Mouse (Mus musculus): ENCODE data around the gene Cacna1i. TPM values are rescaled to one million over a fixed set of nuclear protein-coding genes. Genes with fewer than 3 reads are reported as not detected.

Gene Cacna1i
- polyA plus RNA-seq, 1 experiment, result 0.72 TPM

DNA sequence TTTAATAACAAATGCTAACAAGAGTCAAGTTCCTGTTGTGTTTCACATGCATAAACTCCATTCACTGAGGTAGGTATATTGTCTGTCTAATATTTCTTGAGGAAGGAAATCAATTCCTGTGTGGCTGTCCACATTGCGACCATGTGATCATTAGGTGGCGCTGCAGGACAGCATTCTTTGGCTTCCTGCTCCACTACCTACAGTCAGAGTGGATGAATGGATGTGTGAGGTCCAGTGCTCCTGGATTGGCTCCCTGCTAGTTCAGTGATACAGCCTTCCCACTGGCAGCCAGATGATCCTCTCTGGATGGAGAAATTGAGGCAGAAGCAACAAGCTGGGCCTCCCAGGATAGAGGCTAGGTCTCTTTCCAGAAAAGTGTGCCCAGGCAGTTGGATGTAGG is 20.8 kb upstream of the Cacna1i start:
- no peak for DNase-seq (ENCODE audit: low read depth, low spot score)
- 1% methylated on average over 2 of the region's 2 CpGs for WGBS

DNA sequence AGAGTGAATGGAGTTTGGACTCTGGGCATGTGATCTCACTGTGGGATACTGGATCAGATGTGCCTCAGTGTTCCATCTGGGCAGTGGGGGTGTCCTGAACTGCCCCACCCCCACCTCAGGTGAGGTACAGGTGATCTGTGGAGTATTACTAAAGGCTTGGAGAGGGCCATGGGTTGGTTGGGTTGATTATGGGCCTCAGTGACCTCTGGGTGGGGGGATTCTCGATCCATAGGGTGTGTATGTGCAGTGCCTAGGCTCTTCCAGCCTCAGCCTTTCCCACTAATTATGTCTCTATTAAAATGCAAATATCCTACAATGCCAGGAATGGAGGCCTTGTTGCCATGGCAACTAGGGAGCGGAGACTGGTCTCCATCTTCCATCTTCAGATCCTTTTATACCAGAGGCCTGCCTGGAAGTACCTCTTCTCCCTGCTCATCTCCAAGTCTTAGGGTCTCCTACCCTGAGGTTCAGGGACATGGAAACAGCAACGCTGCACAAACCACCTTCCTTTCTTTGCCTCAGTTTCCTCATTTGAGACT is 15.1 kb upstream of the Cacna1i start:
- 65% methylated on average over 3 of the region's 3 CpGs for WGBS
- no peak for DNase-seq (ENCODE audit: low read depth, low spot score)

DNA sequence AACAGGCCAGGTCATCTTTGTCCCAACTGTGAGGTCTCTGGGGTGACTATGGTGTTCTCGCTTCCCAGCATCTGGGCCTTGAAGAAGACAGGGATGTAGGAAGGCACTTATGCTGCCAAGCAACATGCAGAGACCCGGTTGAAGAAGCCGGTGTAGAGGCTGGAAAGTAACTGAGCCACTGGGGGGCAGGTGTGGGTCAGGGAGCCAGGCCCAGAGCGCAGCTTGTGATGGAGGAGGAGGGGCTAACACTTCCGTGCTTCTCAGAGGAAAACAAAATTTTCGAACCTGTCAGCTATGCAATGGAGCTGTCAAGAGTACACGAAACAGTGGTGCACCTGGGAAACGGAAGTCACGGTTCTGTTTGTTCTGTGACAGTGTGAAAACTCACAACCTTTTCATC is 9.9 kb upstream of the Cacna1i start:
- 51% methylated on average over 9 of the region's 9 CpGs for WGBS
- no peak for DNase-seq (ENCODE audit: low read depth, low spot score)

DNA sequence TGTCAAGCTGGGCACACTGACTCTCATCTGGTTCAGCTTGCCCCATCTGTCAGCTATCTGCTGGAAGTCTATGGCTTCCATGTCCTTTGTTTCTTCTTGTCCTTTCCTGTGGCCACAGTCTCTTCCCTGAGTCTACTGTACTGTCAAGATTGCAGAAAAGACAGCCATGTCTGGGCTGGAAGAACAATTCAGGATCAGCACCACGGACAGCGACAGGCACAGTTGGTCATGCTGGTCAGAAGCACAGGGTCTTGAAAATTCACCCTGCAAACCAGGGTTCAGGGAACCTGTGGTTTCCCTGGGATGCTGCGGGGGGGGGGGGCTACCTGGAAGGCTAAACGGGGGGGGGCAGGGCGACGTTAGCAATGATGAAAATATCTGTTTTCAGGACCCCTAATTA is 9.4 kb upstream of the Cacna1i start:
- 2% methylated on average over 6 of the region's 6 CpGs for whole genome bisulfite sequencing
- no peak for DNase-seq (ENCODE audit: low read depth, low spot score)

DNA sequence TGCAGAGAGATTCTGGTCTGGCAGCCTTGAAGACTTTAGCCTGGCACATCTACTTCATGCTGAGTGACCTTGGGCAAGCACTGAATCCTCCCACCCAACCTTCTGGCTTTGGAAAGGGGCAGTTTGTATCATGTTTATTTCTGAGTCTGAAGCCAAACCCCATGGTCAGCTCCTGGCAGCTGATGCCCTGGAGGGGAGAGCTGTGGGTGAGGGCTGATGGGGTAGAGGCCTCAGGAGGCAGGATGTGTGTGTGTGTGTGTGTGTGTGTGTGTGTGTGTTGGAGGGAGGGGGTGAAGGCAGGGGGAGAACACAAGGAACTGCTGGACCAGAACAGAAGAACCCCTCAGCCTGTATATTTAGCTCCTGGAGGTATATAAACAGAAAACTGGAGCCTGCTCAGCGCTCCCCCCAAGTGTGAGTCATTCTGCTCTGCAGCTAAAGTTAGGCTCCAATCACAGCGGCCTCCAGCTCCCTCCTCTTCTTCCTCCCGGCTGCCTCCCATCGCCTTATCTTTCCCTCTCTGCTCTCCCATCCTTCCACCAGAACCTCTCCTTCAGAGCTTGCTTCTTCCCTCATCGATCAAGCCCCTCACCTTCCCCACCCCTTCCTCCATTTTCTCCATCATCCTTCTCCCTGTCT is 8.8 kb upstream of the Cacna1i start:
- no peak for DNase-seq (ENCODE audit: low read depth, low spot score)
- 67% methylated on average over 5 of the region's 5 CpGs for WGBS

DNA sequence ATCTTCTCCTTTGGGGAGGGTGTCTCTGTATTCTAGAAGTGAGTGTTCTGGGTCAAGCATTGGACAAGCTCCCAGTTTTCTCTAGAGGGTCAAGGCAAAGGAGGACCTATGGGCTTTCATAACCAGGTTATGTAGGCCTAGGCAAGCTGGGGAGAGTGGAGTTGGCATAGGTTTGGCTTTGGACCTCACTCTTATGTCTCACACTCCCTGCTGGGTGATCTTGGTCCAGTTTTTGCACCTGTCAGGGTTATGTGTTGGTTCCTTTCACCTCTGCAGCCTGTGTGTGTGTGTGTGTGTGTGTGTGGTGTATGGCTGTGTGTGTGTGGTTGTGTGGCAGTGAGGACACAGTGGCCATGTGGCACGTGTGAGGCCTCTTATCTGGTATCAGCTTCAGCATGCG is 8.0 kb upstream of the Cacna1i start:
- 84% methylated on average over 2 of the region's 2 CpGs for WGBS
- no peak for DNase-seq (ENCODE audit: low read depth, low spot score)

DNA sequence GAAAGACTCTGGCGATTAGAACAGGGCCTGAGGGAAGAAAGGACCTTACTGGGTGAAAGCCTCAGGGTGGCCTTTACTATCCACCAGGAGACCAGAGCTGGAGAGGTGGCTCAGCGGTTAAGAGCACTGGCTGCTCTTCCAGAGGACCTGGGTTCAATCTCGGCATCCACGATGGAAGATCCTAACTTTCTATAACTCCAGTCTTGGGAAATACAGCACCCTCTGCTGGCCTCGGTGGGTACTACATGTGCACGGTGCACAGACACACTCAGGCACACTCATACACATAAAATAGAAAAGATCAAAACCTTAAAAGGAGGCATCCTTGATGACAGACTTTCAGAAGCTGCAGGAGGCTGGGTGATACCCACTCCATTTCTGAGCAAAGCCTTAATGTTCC is 6.4 kb upstream of the Cacna1i start:
- DNase-seq (ENCODE audit: low read depth, low spot score), result no peak
- 19% methylated on average over 6 of the region's 6 CpGs for WGBS

DNA sequence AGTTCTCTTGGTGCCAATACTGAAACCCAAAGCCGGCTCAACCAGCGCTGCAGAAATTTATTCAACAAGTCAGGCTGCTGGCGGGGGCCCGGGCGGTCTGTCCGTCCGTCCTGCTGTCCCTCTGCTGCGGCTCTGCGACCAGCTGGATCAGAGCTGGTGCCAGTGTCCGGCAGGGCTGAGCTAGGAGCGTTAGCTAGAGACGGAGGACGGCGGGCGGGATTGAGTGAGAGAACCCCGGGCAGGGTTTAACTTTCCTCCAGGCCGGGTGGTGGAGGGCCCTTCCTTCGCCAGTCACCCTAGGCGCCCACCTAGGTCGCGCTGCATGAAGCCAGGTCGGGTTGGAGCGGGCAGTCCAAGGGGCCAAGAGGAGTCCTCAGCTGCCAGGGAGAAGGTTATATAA is 998 bp downstream of the Cacna1i start:
- 8% methylated on average over 23 of the region's 23 CpGs for WGBS
- no peak for DNase-seq (ENCODE audit: low read depth, low spot score)

DNA sequence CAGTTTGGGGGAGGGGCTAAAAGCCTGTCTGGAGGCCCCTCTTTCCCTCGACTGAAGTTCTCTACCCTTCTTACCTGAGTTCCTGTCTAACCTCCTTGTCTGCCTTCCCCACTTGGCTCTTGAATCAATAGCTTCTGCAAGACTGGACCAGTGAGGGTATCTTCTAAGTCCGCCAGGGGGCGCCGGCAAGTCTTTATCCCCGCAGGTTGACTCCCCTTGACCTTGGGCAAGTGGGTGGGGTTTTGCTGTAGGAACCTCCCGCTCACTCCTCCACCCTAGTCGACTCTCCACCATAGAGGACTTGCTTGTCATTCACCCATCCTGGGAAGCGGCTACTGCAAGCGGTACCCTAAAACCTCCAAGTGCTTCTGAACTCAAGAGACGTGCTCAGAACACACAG is 2.4 kb downstream of the Cacna1i start:
- 8% methylated on average over 10 of the region's 10 CpGs for WGBS

DNA sequence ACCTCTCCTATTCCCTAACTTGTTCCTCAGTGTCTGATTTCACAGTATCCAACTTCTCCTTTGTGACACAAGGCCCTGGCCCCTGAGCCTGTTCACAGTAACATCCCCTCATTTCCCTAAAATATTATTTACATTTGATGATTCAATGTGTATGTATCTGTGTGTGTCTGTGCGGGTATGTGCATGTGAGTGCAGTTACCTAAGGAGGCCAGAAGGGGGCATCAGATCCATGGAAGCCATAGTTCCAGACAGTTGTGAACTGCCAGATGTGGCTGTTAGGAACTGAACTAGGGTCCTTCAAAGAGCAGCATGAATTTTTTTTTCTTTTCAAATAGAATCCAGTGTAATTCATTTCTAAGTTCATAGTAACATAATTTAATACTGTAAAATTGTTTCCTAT is 10.1 kb downstream of the Cacna1i start:
- 100% methylated on average over 1 of the region's 1 CpGs for WGBS

More for the DNA sequence above, 2.4 kb downstream of the Cacna1i start:
- no peak for DNase-seq (ENCODE audit: low read depth, low spot score)

DNA sequence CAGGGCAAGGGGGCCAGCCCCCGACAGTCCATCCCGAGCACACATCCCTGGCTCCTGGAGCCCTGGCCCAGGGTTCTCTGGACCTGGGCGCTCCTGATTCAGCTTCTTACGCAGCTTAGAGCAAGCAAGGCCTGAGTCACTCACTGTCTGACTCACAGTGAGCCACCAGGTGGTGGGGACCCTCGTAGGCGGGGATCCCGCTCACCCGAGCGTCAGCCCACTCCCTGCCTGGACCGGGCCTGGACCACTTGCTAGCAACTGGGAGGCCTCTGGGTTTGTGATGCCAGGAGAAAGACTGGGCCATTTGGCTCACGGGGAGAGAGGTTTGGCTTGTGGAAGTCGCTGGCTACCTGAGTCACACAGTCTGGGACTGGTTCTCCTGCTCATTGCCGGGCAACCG is 16.7 kb downstream of the Cacna1i start:
- no peak for DNase-seq (ENCODE audit: low read depth, low spot score)
- WGBS, result 70% methylated on average over 14 of the region's 14 CpGs

More for the DNA sequence above, 10.1 kb downstream of the Cacna1i start:
- DNase-seq (ENCODE audit: low read depth, low spot score), result no peak

DNA sequence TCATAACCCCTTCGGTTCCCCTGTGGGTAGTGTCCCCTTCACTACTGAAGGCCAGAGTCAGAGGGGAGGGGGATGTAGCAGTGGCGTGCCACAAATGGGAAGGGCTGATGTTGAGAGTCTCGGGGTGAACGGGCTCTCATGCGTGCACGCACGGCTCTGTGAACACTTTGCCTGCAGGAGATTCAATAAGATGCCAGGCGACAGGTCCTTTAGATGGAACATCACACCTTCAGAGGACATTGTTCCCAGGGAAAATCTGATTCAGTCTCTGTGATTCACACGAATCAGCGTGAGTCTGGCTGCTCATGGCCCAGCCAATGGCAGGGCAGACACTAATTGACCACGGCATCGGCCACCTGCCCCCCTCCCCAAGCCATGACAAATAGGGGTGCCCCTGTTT is 17.1 kb downstream of the Cacna1i start:
- 83% methylated on average over 12 of the region's 12 CpGs for WGBS
- DNase-seq (ENCODE audit: low read depth, low spot score), result no peak

DNA sequence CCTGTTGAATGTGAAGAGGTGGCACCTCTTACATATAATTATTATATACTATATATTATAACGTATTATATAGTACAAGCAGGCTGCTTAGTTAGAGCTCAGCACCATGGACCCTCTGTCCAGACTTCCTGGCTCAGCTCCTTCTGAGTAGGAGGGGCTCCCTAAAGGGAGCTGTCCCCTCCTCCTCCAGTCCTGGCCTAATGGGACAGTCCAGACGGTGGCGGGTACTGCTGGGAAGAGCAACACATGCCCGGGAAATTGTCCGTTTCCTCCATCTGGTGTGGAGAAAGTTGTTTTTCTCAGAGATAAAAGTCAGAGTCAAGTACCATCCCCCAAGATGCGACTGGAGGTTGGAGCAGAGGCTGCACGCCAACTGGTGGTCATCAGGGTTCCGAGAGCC is 19.1 kb downstream of the Cacna1i start:
- WGBS, result 56% methylated on average over 8 of the region's 8 CpGs
- DNase-seq (ENCODE audit: low read depth, low spot score), result no peak

DNA sequence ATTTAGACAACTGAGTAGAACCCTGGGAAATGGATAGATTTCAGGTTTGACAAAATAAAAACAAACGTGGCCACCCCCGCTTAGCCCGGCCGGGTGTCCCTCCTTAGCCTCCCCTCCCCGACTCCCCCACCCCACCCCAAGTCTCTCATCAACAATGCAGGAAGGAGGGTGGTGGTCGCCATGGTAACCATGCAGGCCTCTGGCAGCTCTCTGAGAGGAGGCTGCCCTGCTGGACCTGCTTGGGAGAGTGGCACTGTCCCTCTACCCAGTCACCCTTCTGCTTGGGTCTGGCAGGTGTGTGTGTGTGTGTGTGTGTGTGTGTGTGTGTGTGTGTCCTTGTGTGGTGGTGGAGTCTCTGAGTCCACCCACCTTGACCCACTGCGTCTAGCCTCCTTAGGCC is 27.7 kb downstream of the Cacna1i start:
- 34% methylated on average over 7 of the region's 7 CpGs for WGBS
- no peak for DNase-seq (ENCODE audit: low read depth, low spot score)

DNA sequence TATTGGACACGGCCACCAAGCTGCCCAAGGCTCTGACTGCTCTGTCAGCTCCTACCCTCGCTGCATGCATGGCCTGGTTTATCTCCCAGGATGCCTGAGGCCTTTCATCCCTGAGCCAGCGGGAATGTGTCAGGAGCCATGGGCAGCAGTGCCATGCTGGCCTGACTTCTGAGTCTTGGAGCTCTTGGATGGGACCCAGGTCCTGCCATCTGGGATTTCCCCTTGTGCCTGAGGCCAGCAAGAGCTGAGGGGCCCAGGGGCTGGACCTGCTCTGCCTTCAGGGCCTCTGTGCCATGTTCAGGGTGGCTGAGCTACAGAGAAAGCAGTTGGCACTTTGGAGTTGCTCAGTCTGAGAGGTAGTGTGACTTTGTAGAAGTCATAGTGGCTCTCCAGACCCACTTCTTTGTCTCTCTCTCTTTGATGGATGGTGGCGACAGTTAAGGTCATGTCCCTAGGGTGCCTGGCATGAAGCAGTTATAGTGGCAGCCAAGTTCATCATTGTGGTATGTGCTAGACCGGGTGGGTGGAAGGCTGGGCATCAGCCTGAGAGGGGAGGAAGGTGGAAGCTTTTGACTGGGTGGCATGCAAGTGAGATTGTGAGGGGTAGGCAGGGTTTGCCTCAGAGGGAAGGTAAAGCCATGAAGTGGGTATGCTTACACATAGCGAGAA is 30.1 kb downstream of the Cacna1i start:
- WGBS, result 74% methylated on average over 6 of the region's 6 CpGs
- no peak for DNase-seq (ENCODE audit: low read depth, low spot score)

DNA sequence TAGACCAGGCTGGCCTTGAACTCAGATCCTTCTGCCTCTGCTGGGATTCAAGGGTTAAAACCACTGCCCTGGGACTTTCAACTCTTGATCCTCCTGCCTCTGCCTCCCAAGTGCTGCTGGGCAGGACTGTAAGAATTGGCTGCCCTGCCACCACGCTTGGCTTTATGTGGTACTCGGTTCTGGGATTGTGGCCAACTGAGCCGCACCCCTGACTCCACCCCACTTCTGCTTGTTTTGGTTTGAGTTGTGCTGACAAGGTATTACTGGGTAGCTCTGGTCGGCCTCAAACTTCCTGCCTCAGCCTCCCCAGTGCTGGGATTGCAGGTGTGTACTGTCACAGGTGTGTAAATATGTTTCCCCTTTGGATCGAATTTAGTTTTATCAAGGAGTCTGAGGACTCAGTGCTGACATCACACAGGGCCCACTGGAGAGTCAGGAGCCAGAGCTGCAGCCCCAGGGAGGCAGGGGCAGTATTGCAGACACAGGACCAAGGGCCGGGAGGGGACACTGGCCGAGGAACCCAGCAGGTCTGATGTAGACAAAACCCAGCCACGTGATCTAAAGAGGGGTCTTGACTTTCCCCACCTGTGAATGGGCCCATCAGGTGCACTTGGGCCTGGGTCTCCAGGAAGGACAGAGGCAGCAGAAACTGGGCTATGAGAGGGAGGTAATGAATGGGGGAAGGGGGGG is 30.9 kb downstream of the Cacna1i start:
- WGBS, result 34% methylated on average over 8 of the region's 8 CpGs
- DNase-seq (ENCODE audit: low read depth, low spot score), result peak; percentile 28

DNA sequence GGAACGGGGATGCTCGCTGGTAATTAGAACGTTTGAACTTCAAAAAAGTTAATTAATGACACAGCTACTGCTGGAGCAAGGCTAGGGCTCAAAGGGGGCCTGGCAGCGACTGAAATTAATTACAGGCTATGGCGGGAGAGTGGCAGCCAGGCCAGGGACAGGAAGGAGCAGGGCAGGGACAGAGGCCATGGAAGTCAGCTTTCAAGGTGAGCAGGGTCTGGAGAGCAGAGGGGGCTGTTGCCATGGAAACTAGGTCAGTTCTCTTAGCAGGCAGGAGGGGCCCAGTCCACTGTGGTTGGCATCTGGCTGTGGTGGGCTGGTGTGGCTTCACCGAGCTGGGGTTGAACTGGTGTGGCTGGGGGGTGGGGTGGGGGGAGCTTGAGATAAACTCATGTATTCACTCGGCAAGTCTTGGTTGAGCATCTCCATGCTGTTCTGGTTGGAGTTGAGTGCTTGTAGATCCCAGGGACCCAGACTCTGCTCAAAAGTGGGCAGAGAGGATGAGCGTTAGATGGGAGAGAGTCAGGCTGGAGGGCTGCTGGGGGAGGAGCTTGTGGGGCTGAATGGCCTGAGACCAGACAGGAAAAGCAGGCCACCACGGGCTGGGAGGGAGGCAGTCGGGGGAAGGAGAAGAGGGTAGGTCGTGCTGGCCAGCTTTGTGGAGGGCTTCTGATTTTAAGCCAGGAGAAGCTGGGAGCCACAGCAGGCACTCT is 31.7 kb downstream of the Cacna1i start:
- WGBS, result 14% methylated on average over 11 of the region's 11 CpGs
- no peak for DNase-seq (ENCODE audit: low read depth, low spot score)

DNA sequence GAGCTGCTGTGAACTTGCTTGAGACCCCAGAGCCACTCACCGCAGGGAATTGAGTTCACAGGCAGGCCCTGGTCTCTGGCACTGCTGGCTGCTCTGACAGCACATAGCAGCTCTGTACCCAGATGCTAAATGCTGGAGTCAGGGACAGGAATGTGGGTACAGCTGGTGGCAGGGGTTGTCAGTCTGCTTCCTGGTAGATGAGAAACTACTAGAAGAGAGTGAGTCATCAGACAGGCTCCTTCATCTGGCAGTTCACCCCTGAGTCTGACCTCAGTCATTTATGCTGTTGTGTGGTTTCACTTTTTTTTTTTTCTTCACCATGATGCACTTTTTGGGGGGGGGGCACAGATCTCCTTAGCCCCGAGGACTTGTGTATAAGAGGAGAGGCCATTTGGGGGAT is 32.3 kb downstream of the Cacna1i start:
- WGBS, result 46% methylated on average over 2 of the region's 2 CpGs
- DNase-seq (ENCODE audit: low read depth, low spot score), result no peak

DNA sequence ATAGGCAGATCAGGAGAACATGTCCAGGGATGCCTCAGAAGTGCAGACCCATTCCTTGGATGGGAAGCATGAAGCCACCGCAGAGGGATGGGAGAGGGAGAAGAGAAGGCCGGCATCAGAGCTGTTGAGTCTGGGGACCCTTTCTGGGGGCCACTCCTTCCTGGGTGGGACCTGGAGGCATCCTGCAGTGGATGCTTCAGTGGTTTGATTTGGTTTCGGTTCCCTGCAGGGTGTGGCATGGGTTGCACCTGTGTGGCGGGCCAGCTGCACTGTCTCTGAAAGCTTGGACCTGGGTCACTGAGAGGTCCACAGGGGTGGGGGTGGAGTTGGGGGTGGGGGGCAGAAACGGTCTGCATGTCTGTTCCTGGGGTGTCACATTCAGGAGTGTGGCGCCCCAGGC is 32.9 kb downstream of the Cacna1i start:
- WGBS, result 64% methylated on average over 6 of the region's 6 CpGs
- DNase-seq (ENCODE audit: low read depth, low spot score), result no peak

DNA sequence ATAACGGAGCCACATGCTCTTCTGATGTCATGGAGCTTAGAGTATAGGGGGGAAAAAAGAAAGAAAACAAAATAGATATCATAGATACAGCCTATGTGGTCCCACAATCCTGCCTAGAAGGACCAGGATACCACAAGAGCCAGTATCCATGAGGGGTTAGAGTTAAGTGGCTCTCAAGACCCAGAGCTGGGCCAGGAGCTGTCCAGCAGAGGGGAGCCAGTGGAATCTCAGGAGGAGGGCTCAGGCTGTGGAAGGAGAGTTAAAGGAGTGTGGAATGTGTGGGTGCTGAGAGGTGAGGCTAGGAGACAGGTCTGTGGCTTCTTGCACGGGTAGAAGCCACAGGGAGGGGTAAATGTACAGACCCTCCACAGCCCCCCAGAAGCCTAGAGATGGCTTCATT is 38.2 kb downstream of the Cacna1i start:
- WGBS, result 53% methylated on average over 2 of the region's 2 CpGs
- DNase-seq (ENCODE audit: low read depth, low spot score), result no peak

Data from large intestine, adult 2 months (tissue).